Mouse (Mus musculus): ENCODE results near the gene Fam126a. TPM values are rescaled to one million over a fixed set of nuclear protein-coding genes. Genes with fewer than 3 reads are reported as not detected.
"Not testable (repeated sequence)": the region's sequence is repeated elsewhere in the genome, so short reads cannot be mapped to it uniquely, and the experiment has no call there.

The Fam126a gene
- total RNA-seq, 1 experiment from 2014 or later, result 46.7 TPM

GRCm38 (mm10) chr5:23922516-23923291, 107.8 kb downstream of the Fam126a start:
- ATAC-seq (replicated peaks; ENCODE audit: insufficient number of reproducible peaks, low FRiP score, low TSS enrichment, poor library complexity, severe bottlenecking), result no peak

GRCm38 (mm10) chr5:23921316-23921715, 109.2 kb downstream of the Fam126a start:
- ATAC-seq (replicated peaks; ENCODE audit: insufficient number of reproducible peaks, low FRiP score, low TSS enrichment, poor library complexity, severe bottlenecking), result no peak

GRCm38 (mm10) chr5:23919892-23920731, 110.4 kb downstream of the Fam126a start:
- no peak for ATAC-seq (replicated peaks; ENCODE audit: insufficient number of reproducible peaks, low FRiP score, low TSS enrichment, poor library complexity, severe bottlenecking)

GRCm38 (mm10) chr5:23917301-23917700, 113.2 kb downstream of the Fam126a start:
- no peak for ATAC-seq (replicated peaks; ENCODE audit: insufficient number of reproducible peaks, low FRiP score, low TSS enrichment, poor library complexity, severe bottlenecking)

GRCm38 (mm10) chr5:23911556-23911955, 118.9 kb downstream of the Fam126a start:
- ATAC-seq (replicated peaks; ENCODE audit: insufficient number of reproducible peaks, low FRiP score, low TSS enrichment, poor library complexity, severe bottlenecking), result no peak

GRCm38 (mm10) chr5:23909256-23909655, 121.2 kb downstream of the Fam126a start:
- ATAC-seq (replicated peaks; ENCODE audit: insufficient number of reproducible peaks, low FRiP score, low TSS enrichment, poor library complexity, severe bottlenecking), result no peak

GRCm38 (mm10) chr5:23908486-23909090, 121.9 kb downstream of the Fam126a start:
- ATAC-seq (replicated peaks; ENCODE audit: insufficient number of reproducible peaks, low FRiP score, low TSS enrichment, poor library complexity, severe bottlenecking), result no peak

- no peak for ATAC-seq (replicated peaks; ENCODE audit: insufficient number of reproducible peaks, low FRiP score, low TSS enrichment, poor library complexity, severe bottlenecking)
Observed at GRCm38 (mm10) chr5:23902221-23902620, 128.3 kb downstream of the Fam126a start.

- no peak for ATAC-seq (replicated peaks; ENCODE audit: insufficient number of reproducible peaks, low FRiP score, low TSS enrichment, poor library complexity, severe bottlenecking)
Observed at GRCm38 (mm10) chr5:23900190-23900589, 130.3 kb downstream of the Fam126a start.

GRCm38 (mm10) chr5:23893864-23894771, 136.4 kb downstream of the Fam126a start:
- ATAC-seq (replicated peaks; ENCODE audit: insufficient number of reproducible peaks, low FRiP score, low TSS enrichment, poor library complexity, severe bottlenecking), result peak; percentile 96

- no peak for ATAC-seq (replicated peaks; ENCODE audit: insufficient number of reproducible peaks, low FRiP score, low TSS enrichment, poor library complexity, severe bottlenecking)
Observed at GRCm38 (mm10) chr5:23893156-23893863, 137.2 kb downstream of the Fam126a start.

- ATAC-seq (replicated peaks; ENCODE audit: insufficient number of reproducible peaks, low FRiP score, low TSS enrichment, poor library complexity, severe bottlenecking), result no peak
Observed at GRCm38 (mm10) chr5:23890734-23891133, 139.8 kb downstream of the Fam126a start.

GRCm38 (mm10) chr5:23889461-23889860, 141.0 kb downstream of the Fam126a start:
- 0 out of 2 replicates have a peak, but pooled peaks have one; percentile 11 for ATAC-seq (replicated peaks; ENCODE audit: insufficient number of reproducible peaks, low FRiP score, low TSS enrichment, poor library complexity, severe bottlenecking)

GRCm38 (mm10) chr5:23887111-23887510, 143.4 kb downstream of the Fam126a start:
- ATAC-seq (replicated peaks; ENCODE audit: insufficient number of reproducible peaks, low FRiP score, low TSS enrichment, poor library complexity, severe bottlenecking), result no peak

- ATAC-seq (replicated peaks; ENCODE audit: insufficient number of reproducible peaks, low FRiP score, low TSS enrichment, poor library complexity, severe bottlenecking), result peak; percentile 88
Observed at GRCm38 (mm10) chr5:23874457-23874856, 156.0 kb downstream of the Fam126a start.

GRCm38 (mm10) chr5:23872586-23872985, 157.9 kb downstream of the Fam126a start:
- no peak for ATAC-seq (replicated peaks; ENCODE audit: insufficient number of reproducible peaks, low FRiP score, low TSS enrichment, poor library complexity, severe bottlenecking)

- not testable (repeated sequence) for ATAC-seq (replicated peaks; ENCODE audit: insufficient number of reproducible peaks, low FRiP score, low TSS enrichment, poor library complexity, severe bottlenecking)
Observed at GRCm38 (mm10) chr5:23871323-23871722, 159.2 kb downstream of the Fam126a start.

GRCm38 (mm10) chr5:23865941-23866340, 164.5 kb downstream of the Fam126a start:
- ATAC-seq (replicated peaks; ENCODE audit: insufficient number of reproducible peaks, low FRiP score, low TSS enrichment, poor library complexity, severe bottlenecking), result no peak

Measured in monocyte, adult 5-6 weeks (primary cell).